Mouse (Mus musculus) limb, embryonic 14.5 days (tissue): ENCODE measurements at regions not wholly inside any gene's neighbourhood (a gene's known extent, or its start where the extent isn't known, plus 50 kb on each side); places are given as distances from the start of the nearest gene placed in this dataset.

Experiments
- ATAC-seq: fragments of 200-750 bp; cut with Nextera tagmentation; 2 replicates; pipeline ENCODE4 v1.8.0; 2017; ENCODE audit warnings: low read depth, moderate number of reproducible peaks, moderate TSS enrichment; ENCODE audit not compliant: low FRiP score
- DNase-seq: peaks from one replicate; pipeline ENCODE4 v3.0.0-alpha.2; 2015; ENCODE audit warnings: low spot score
- H3K27ac ChIP-seq: fragments of 300-500 bp; sonication (generic); replicated peaks from 2 replicates; pipeline ENCODE4 v1.5.1; 2014; ENCODE audit warnings: low read depth, mild to moderate bottlenecking, low read length, moderate library complexity, mixed read lengths
- H3K27me3 ChIP-seq: fragments of 300-500 bp; sonication (generic); 2 replicates; pipeline ENCODE4 v1.6.1; 2014; ENCODE audit warnings: low read length, mixed read lengths; ENCODE audit not compliant: control insufficient read depth, insufficient read depth
- H3K36me3 ChIP-seq: fragments of 300-500 bp; sonication (generic); 2 replicates; pipeline ENCODE4 v1.6.1; 2014; ENCODE audit warnings: mild to moderate bottlenecking, low read length, moderate library complexity, mixed read lengths; ENCODE audit not compliant: control insufficient read depth, insufficient read depth
- H3K4me1 ChIP-seq: fragments of 300-500 bp; sonication (generic); 2 replicates; pipeline ENCODE4 v1.6.1; 2014; ENCODE audit warnings: antibody characterized with exemption, low read length, mixed read lengths; ENCODE audit not compliant: control insufficient read depth, insufficient read depth
- H3K4me2 ChIP-seq: fragments of 300-500 bp; sonication (generic); replicated peaks from 2 replicates; pipeline ENCODE4 v1.6.1; 2014; ENCODE audit warnings: low read depth, mild to moderate bottlenecking, low read length, moderate library complexity; ENCODE audit not compliant: severe bottlenecking
- H3K4me3 ChIP-seq: fragments of 300-500 bp; sonication (generic); replicated peaks from 2 replicates; pipeline ENCODE4 v1.5.1; 2014; ENCODE audit warnings: low read length
- H3K9ac ChIP-seq: fragments of 300-500 bp; sonication (generic); 2 replicates; pipeline ENCODE4 v1.6.1; 2014; ENCODE audit warnings: mild to moderate bottlenecking, low read depth, low read length, moderate library complexity; ENCODE audit not compliant: severe bottlenecking
- H3K9me3 ChIP-seq: fragments of 300-500 bp; sonication (generic); 2 replicates; pipeline ENCODE4 v1.6.1; 2016; ENCODE audit warnings: low read length; ENCODE audit not compliant: control insufficient read depth
- POLR2A ChIP-seq: fragments of 200-500 bp; IDR thresholded peaks from 2 replicates; pipeline ENCODE4 v1.8.0; 2012; ENCODE audit warnings: inconsistent platforms, mild to moderate bottlenecking, moderate library complexity, borderline replicate concordance; ENCODE audit not compliant: insufficient read depth, insufficient read length; ENCODE audit errors: extremely low read depth
- WGBS: fragments of 180-500 bp; shearing (Covaris S2); extraction: QIAGEN DNeasy Blood & Tissue Kit; methylation state at CpG from one replicate; pipeline ENCODE4 v1.1.7; 2014; 5-methylcytosine and 5-hydroxymethylcytosine counted together

- Histone ChIP-seq H3K4me3 (no peak overlapping the region), H3K27me3 (no peaks in the 10 kb centered on the region), H3K27ac (no peak overlapping the region), H3K4me1 (peaks cover 12% of the 10 kb centered on the region), H3K9me3 (no peaks in the 10 kb centered on the region), H3K9ac (no peak overlapping the region), H3K4me2 (no peak overlapping the region), H3K36me3 (no peaks in the 10 kb centered on the region)
- ATAC-seq: no peak
- no peak for TF ChIP-seq POLR2A
- WGBS: 38% methylated on average over 9 of the region's 9 CpGs
- DNase-seq: no peak
These were observed 272.3 kb downstream of the Tle4 start for GRCm38 (mm10) chr19:14325353-14326052.

GRCm38 (mm10) chr19:14333041-14334012 is 264.5 kb downstream of the Tle4 start:
- Histone ChIP-seq H3K4me3 (no peak overlapping the region), H3K27me3 (no peaks in the 10 kb centered on the region), H3K4me1 (no peaks in the 10 kb centered on the region), H3K9ac (no peak overlapping the region), H3K27ac (no peak overlapping the region), H3K9me3 (no peaks in the 10 kb centered on the region), H3K4me2 (no peak overlapping the region), H3K36me3 (no peaks in the 10 kb centered on the region)
- TF ChIP-seq POLR2A: no peak
- ATAC-seq: no peak
- DNase-seq: no peak
- WGBS: 17% methylated on average over 6 of the region's 6 CpGs

GRCm38 (mm10) chr19:14337025-14337424 is 260.8 kb downstream of the Tle4 start:
- Histone ChIP-seq H3K9ac (no peak overlapping the region), H3K27ac (no peak overlapping the region), H3K36me3 (no peaks in the 10 kb centered on the region), H3K4me3 (no peak overlapping the region), H3K27me3 (no peaks in the 10 kb centered on the region), H3K4me2 (no peak overlapping the region), H3K4me1 (no peaks in the 10 kb centered on the region), H3K9me3 (no peaks in the 10 kb centered on the region)
- no peak for DNase-seq
- TF ChIP-seq POLR2A: no peak
- WGBS: 14% methylated on average over 5 of the region's 5 CpGs
- no peak for ATAC-seq

- DNase-seq: no peak
- no peaks in the 10 kb centered on the region for H3K4me1 ChIP-seq
- no peak for ATAC-seq
- 82% methylated on average over 2 of the region's 2 CpGs for WGBS
- H3K36me3 ChIP-seq: no peaks in the 10 kb centered on the region
- H3K27me3 ChIP-seq: no peaks in the 10 kb centered on the region
- H3K4me3 ChIP-seq: no peak overlapping the region
- H3K4me2 ChIP-seq: no peak overlapping the region
- H3K27ac ChIP-seq: no peak overlapping the region
- H3K9me3 ChIP-seq: no peaks in the 10 kb centered on the region
- TF ChIP-seq POLR2A: no peak
- H3K9ac ChIP-seq: no peak overlapping the region
These were observed 257.1 kb downstream of the Tle4 start for GRCm38 (mm10) chr19:14340759-14341158.

- Histone ChIP-seq H3K9ac (no peak overlapping the region), H3K4me2 (no peak overlapping the region), H3K4me1 (0 out of 2 replicates have a peak, but pooled peaks cover 11% of the 10 kb centered on the region), H3K4me3 (no peak overlapping the region), H3K36me3 (no peaks in the 10 kb centered on the region), H3K27me3 (no peaks in the 10 kb centered on the region), H3K27ac (no peak overlapping the region), H3K9me3 (no peaks in the 10 kb centered on the region)
- WGBS: 65% methylated on average over 5 of the region's 5 CpGs
- TF ChIP-seq POLR2A: no peak
- ATAC-seq: no peak
- no peak for DNase-seq
These were observed 254.0 kb downstream of the Tle4 start for GRCm38 (mm10) chr19:14343890-14344289.
